Mouse (Mus musculus) ZHBTc4 (cell line): ENCODE results near the gene Adck1.
A peak's percentile ranks its signal among the peaks of the same experiment; 100 is the strongest.
"Not testable (repeated sequence)": the region's sequence is repeated elsewhere in the genome, so short reads cannot be mapped to it uniquely, and the experiment has no call there.

Experiments
- DNase-seq: peaks from one replicate; pipeline ENCODE4 v3.0.0-alpha.2; 2011; ENCODE audit warnings: low read depth, low spot score

Gene Adck1

GRCm38 (mm10) chr12:88426926-88427325 lies 66.6 kb downstream of the Adck1 start:
- DNase-seq, result peak; percentile 19

- DNase-seq, result no peak
These were observed 68.4 kb downstream of the Adck1 start for GRCm38 (mm10) chr12:88428735-88429134.

- DNase-seq, result no peak
These were observed 71.9 kb downstream of the Adck1 start for GRCm38 (mm10) chr12:88432277-88432676.

GRCm38 (mm10) chr12:88433171-88433570 lies 72.8 kb downstream of the Adck1 start:
- DNase-seq, result no peak

- no peak for DNase-seq
These were observed 76.8 kb downstream of the Adck1 start for GRCm38 (mm10) chr12:88436962-88437750.

GRCm38 (mm10) chr12:88441922-88442809 lies 81.8 kb downstream of the Adck1 start:
- no peak for DNase-seq

GRCm38 (mm10) chr12:88444040-88444439 lies 83.7 kb downstream of the Adck1 start:
- no peak for DNase-seq

GRCm38 (mm10) chr12:88445471-88445870 lies 85.1 kb downstream of the Adck1 start:
- DNase-seq, result no peak

GRCm38 (mm10) chr12:88450658-88451563 lies 90.6 kb downstream of the Adck1 start:
- peak; percentile 59 for DNase-seq

- DNase-seq, result no peak
These were observed 94.5 kb downstream of the Adck1 start for GRCm38 (mm10) chr12:88454701-88455410.

- DNase-seq, result no peak
These were observed 96.7 kb downstream of the Adck1 start for GRCm38 (mm10) chr12:88457021-88457420.

GRCm38 (mm10) chr12:88458936-88459335 lies 98.6 kb downstream of the Adck1 start:
- DNase-seq, result no peak

- no peak for DNase-seq
These were observed 99.1 kb downstream of the Adck1 start for GRCm38 (mm10) chr12:88459461-88459860.

GRCm38 (mm10) chr12:88461026-88461425 lies 100.7 kb downstream of the Adck1 start:
- DNase-seq, result no peak

- DNase-seq, result no peak
These were observed 103.4 kb downstream of the Adck1 start for GRCm38 (mm10) chr12:88463588-88464290.

- DNase-seq, result no peak
These were observed 106.4 kb downstream of the Adck1 start for GRCm38 (mm10) chr12:88466801-88467200.

- no peak for DNase-seq
These were observed 106.9 kb downstream of the Adck1 start for GRCm38 (mm10) chr12:88467257-88467656.

- DNase-seq, result no peak
These were observed 107.6 kb downstream of the Adck1 start for GRCm38 (mm10) chr12:88467935-88468465.

- DNase-seq, result no peak
These were observed 108.3 kb downstream of the Adck1 start for GRCm38 (mm10) chr12:88468691-88469090.

- DNase-seq, result not testable (repeated sequence)
These were observed 111.5 kb downstream of the Adck1 start for GRCm38 (mm10) chr12:88471884-88472283.
